Comparison of ENCODE assay signal across 8 mouse cellular contexts in genomic region chr9:113932100-113932470, GRCm38 (mm10). TPM values are rescaled to one million over a fixed set of nuclear protein-coding genes. Genes with fewer than 3 reads are reported as not detected.
DNase-seq lines count a peak whose midpoint lies in the region; ATAC-seq and TF ChIP-seq lines count a peak whose summit lies in the region.

No protein-coding gene starts in this region.

- no peaks in the 10 kb centered on the region for H3K9me3 ChIP-seq in embryonic facial prominence, embryonic 13.5 days
- H3K9me3 ChIP-seq in neural tube, embryonic 12.5 days, result no peaks in the 10 kb centered on the region

- DNase-seq in thymus, postnatal 0 days (ENCODE audit: low spot score), result peak; percentile 19
- DNase-seq in thymus, adult 18-20 months, result no peak
- peak; percentile 39 to 52 for DNase-seq in heart, postnatal 10 days
- DNase-seq in liver, adult 2 months (ENCODE audit: extremely low read depth, low read depth, low spot score), result peak; percentile 41
- no peak for DNase-seq in layer of hippocampus, adult 18-20 months (ENCODE audit: low spot score in 2 of 2)
- DNase-seq in adrenal gland, adult 18-20 months (ENCODE audit: low spot score in 2 of 2), result no peak

- WGBS in embryonic facial prominence, embryonic 13.5 days, result 2% methylated on average over 8 of the region's 8 CpGs
- WGBS in liver, adult 2 months, result 1% methylated on average over 8 of the region's 8 CpGs
- WGBS in neural tube, embryonic 12.5 days, result 3% methylated on average over 8 of the region's 8 CpGs

- TF ChIP-seq CTCF in liver, adult 2 months (IDR thresholded peaks at IDR 0.05; ENCODE audit: low read depth, low read length), result no peak

- no peaks in the 10 kb centered on the region for H3K36me3 ChIP-seq in embryonic facial prominence, embryonic 13.5 days
- H3K36me3 ChIP-seq in liver, adult 2 months (ENCODE audit: control insufficient read depth, insufficient read depth, low read length), result no peaks in the 10 kb centered on the region
- H3K36me3 ChIP-seq in neural tube, embryonic 12.5 days, result no peaks in the 10 kb centered on the region

- H3K4me1 ChIP-seq in embryonic facial prominence, embryonic 13.5 days, result peaks cover 31% of the 10 kb centered on the region
- H3K4me1 ChIP-seq in liver, adult 2 months (ENCODE audit: control insufficient read depth, insufficient read depth, low read length), result peaks cover 12% of the 10 kb centered on the region
- peaks cover 25% of the 10 kb centered on the region for H3K4me1 ChIP-seq in neural tube, embryonic 12.5 days

- intact Hi-C loops in heart, postnatal 10 days (cut with DNase I), result loop anchor here (2.0 kb wide), 1 partner anchor 189 kb away; no protein-coding TSS in a partner anchor

- H3K4me3 ChIP-seq in embryonic facial prominence, embryonic 13.5 days, result peak overlapping the region; percentile 99
- H3K4me3 ChIP-seq in liver, adult 2 months (ENCODE audit: insufficient read depth, low read depth, low read length), result peak overlapping the region; percentile 100
- H3K4me3 ChIP-seq in neural tube, embryonic 12.5 days, result peak overlapping the region; percentile 98

- no peak for TF ChIP-seq POLR2A in liver, adult 2 months (IDR thresholded peaks at IDR 0.05; ENCODE audit: extremely low read depth, insufficient read depth, low read length)

- peak overlapping the region; percentile 90 for H3K4me2 ChIP-seq in embryonic facial prominence, embryonic 13.5 days
- peak overlapping the region; percentile 88 for H3K4me2 ChIP-seq in neural tube, embryonic 12.5 days (replicated peaks)

- H3K27me3 ChIP-seq in embryonic facial prominence, embryonic 13.5 days, result no peaks in the 10 kb centered on the region
- H3K27me3 ChIP-seq in liver, adult 2 months (ENCODE audit: control insufficient read depth, insufficient read depth, low read length), result no peaks in the 10 kb centered on the region
- H3K27me3 ChIP-seq in neural tube, embryonic 12.5 days (replicated peaks), result no peaks in the 10 kb centered on the region

- peak overlapping the region; percentile 89 for H3K27ac ChIP-seq in embryonic facial prominence, embryonic 13.5 days
- peak overlapping the region; percentile 63 for H3K27ac ChIP-seq in liver, adult 2 months (replicated peaks; ENCODE audit: insufficient read depth, low read depth, low read length)
- peak overlapping the region; percentile 93; the same call in 1 of the 2 replicates for H3K27ac ChIP-seq in neural tube, embryonic 12.5 days

- peak overlapping the region; percentile 95 for H3K9ac ChIP-seq in embryonic facial prominence, embryonic 13.5 days
- peak overlapping the region; percentile 95 for H3K9ac ChIP-seq in liver, adult 2 months (ENCODE audit: low read depth, low read length)
- H3K9ac ChIP-seq in neural tube, embryonic 12.5 days, result peak overlapping the region; percentile 95

- no peak for ATAC-seq in embryonic facial prominence, embryonic 13.5 days (ENCODE audit: insufficient number of reproducible peaks, insufficient read depth, low FRiP score, low TSS enrichment, low read depth)
- ATAC-seq in neural tube, embryonic 12.5 days (ENCODE audit: low FRiP score, low read depth), result no peak

- peaks cover 24% of the 10 kb centered on the region for H3K79me2 ChIP-seq in liver, adult 2 months (ENCODE audit: control insufficient read depth, insufficient read depth, low read length)

RNA-seq across cellular contexts. Expression of gene Ubp1, which starts 1.4 kb away (rescaled TPM):
- 22.3 and 27.6 TPM in 2 replicates for polyA plus RNA-seq in thymus, postnatal 0 days (2015; fragmentation: Nextera tagmentation; extraction: Ambion mirVana)
- 38.4 and 41.9 TPM in 2 replicates for polyA plus RNA-seq in embryonic facial prominence, embryonic 13.5 days (2015; fragmentation: Nextera tagmentation; extraction: Ambion mirVana)
- 10 to 100 TPM; 32.7 TPM for total RNA-seq in heart, postnatal 10 days (2021)
- total RNA-seq in liver, adult 2 months (2014; rRNA removed), result 24.2 and 30.9 TPM in 2 replicates
- polyA plus RNA-seq in liver, adult 2 months (2012; rRNA removed), result 26.6 and 27.8 TPM in 2 replicates
- polyA plus RNA-seq in neural tube, embryonic 12.5 days (2016; fragmentation: Nextera tagmentation; extraction: Ambion mirVana), result 49.3 and 52.0 TPM in 2 replicates
- 10 to 100 TPM; 69.6 to 71.2 TPM for total RNA-seq in layer of hippocampus, adult 18-20 months (2021)
- total RNA-seq in adrenal gland, adult 18-20 months (2021), result 10 to 100 TPM; 47.0 to 65.1 TPM

Comparison
In these comparisons a context has a peak if more than half of its experiments do, and no peak if none do; other contexts are left out.
1. DNase-seq: peak in thymus, postnatal 0 days (single experiment), heart, postnatal 10 days (2 of 2) and liver, adult 2 months (single experiment); none in thymus, adult 18-20 months (0 of 2), layer of hippocampus, adult 18-20 months (0 of 2) and adrenal gland, adult 18-20 months (0 of 2).
2. Peak in every context shown above with its lines, with median percentiles within 50 percentile points of each other: H3K27ac ChIP-seq, H3K4me3 ChIP-seq and H3K9ac ChIP-seq.